Mouse (Mus musculus) megakaryocyte, adult 5-6 weeks (primary cell): Measurements from ENCODE around the gene Zfp941. TPM values are rescaled to one million over a fixed set of nuclear protein-coding genes. Genes with fewer than 3 reads are reported as not detected.
A peak's percentile ranks its signal among the peaks of the same experiment; 100 is the strongest.
"Not testable (repeated sequence)": the region's sequence is repeated elsewhere in the genome, so short reads cannot be mapped to it uniquely, and the experiment has no call there.

ENCODE experiments used
- ATAC-seq: 2 replicates; pipeline ENCODE4 v1.8.0; 2016; ENCODE audit warnings: mild to moderate bottlenecking, inconsistent platforms; ENCODE audit not compliant: poor library complexity, severe bottlenecking
- total RNA-seq, 2 experiments: library from RNA; stranded (forward) in 1 of 2; stranded (reverse) in 1 of 2; fragments of 153-499, 151-499 nt in 1 of 2; fragments of 221-1000, 200-1000 nt in 1 of 2; gene quantifications; 2 replicates each; pipeline versions ENCODE4 v1.2.3 to v1.2.4; 2015 to 2017

Gene Zfp941
- total RNA-seq, 2 experiments from 2014 or later: 0.22 TPM; not detected in 1

- ATAC-seq: no peak
Observed at GRCm38 (mm10) chr7:140787406-140788052, 34.4 kb downstream of the Zfp941 start, which contains the start of gene Syce1. TSS of gene Syce1 (minus strand) at chr7:140787852.

- no peak for ATAC-seq
Observed at GRCm38 (mm10) chr7:140780548-140780947, 41.4 kb downstream of the Zfp941 start.

- ATAC-seq: peak; percentile 43; the same call in 1 of the 2 replicates
Observed at GRCm38 (mm10) chr7:140765888-140766739, 55.9 kb downstream of the Zfp941 start.

GRCm38 (mm10) chr7:140765391-140765790 lies 56.6 kb downstream of the Zfp941 start:
- ATAC-seq: not testable (repeated sequence)

GRCm38 (mm10) chr7:140763447-140764020 lies 58.4 kb downstream of the Zfp941 start, which contains the start of gene Cyp2e1:
TSS of gene Cyp2e1 (plus strand) at chr7:140763739.
- no peak for ATAC-seq

- ATAC-seq: no peak
Observed at GRCm38 (mm10) chr7:140760647-140761046, 61.3 kb downstream of the Zfp941 start.

Other genes starting within 250 kb of the Zfp941 start
- gene Olfr46, start 220.9 kb downstream of the Zfp941 start, total RNA-seq (2015): not detected in 2 replicates
- gene Olfr46, start 220.9 kb downstream of the Zfp941 start, total RNA-seq (2017): 0.04 TPM in 1 of 2 replicates, not detected in the other
- gene Olfr61, start 193.2 kb downstream of the Zfp941 start, total RNA-seq (2015): not detected in 2 replicates
- not detected in 2 replicates for gene Olfr61, start 193.2 kb downstream of the Zfp941 start, total RNA-seq (2017)
- gene Olfr53, start 175.7 kb downstream of the Zfp941 start, total RNA-seq (2015): not detected in 2 replicates
- gene Olfr53, start 175.7 kb downstream of the Zfp941 start, total RNA-seq (2017): not detected in 2 replicates
- not detected in 2 replicates for gene Olfr539, start 162.2 kb downstream of the Zfp941 start, total RNA-seq (2015)
- not detected in 2 replicates for gene Olfr539, start 162.2 kb downstream of the Zfp941 start, total RNA-seq (2017)
- not detected in 2 replicates for gene Olfr45, start 140.2 kb downstream of the Zfp941 start, total RNA-seq (2015)
- gene Olfr45, start 140.2 kb downstream of the Zfp941 start, total RNA-seq (2017): not detected in 2 replicates
- gene Olfr541, start 124.9 kb downstream of the Zfp941 start, total RNA-seq (2015): not detected in 2 replicates
- gene Olfr541, start 124.9 kb downstream of the Zfp941 start, total RNA-seq (2017): not detected in 2 replicates
- not detected in 2 replicates for gene Cyp2e1, start 58.4 kb downstream of the Zfp941 start, total RNA-seq (2015)
- gene Cyp2e1, start 58.4 kb downstream of the Zfp941 start, total RNA-seq (2017): not detected in 2 replicates
- 0.21 and 0.69 TPM in 2 replicates for gene Syce1, start 34.3 kb downstream of the Zfp941 start, total RNA-seq (2015)
- gene Syce1, start 34.3 kb downstream of the Zfp941 start, total RNA-seq (2017): 0.15 and 0.73 TPM in 2 replicates
- not detected in 2 replicates for gene Urah, start 12.8 kb upstream of the Zfp941 start, total RNA-seq (2015)
- not detected in 2 replicates for gene Urah, start 12.8 kb upstream of the Zfp941 start, total RNA-seq (2017)
- gene Scgb1c1, start 23.4 kb upstream of the Zfp941 start, total RNA-seq (2015): not detected in 2 replicates
- not detected in 2 replicates for gene Scgb1c1, start 23.4 kb upstream of the Zfp941 start, total RNA-seq (2017)
- not detected in 2 replicates for gene Odf3, start 25.6 kb upstream of the Zfp941 start, total RNA-seq (2015)
- gene Odf3, start 25.6 kb upstream of the Zfp941 start, total RNA-seq (2017): not detected in 2 replicates
- gene Gm45785, start 34.2 kb upstream of the Zfp941 start, total RNA-seq (2015): not detected in 2 replicates
- not detected in 2 replicates for gene Gm45785, start 34.2 kb upstream of the Zfp941 start, total RNA-seq (2017)
- 41.7 and 44.7 TPM in 2 replicates for gene Ric8a, start 34.8 kb upstream of the Zfp941 start, total RNA-seq (2015)
- 29.7 and 30.4 TPM in 2 replicates for gene Ric8a, start 34.8 kb upstream of the Zfp941 start, total RNA-seq (2017)
- gene Bet1l, start 35.4 kb upstream of the Zfp941 start, total RNA-seq (2015): 12.9 and 13.2 TPM in 2 replicates
- gene Bet1l, start 35.4 kb upstream of the Zfp941 start, total RNA-seq (2017): 15.5 and 37.7 TPM in 2 replicates
- 87.5 and 89.5 TPM in 2 replicates for gene Psmd13, start 59.8 kb upstream of the Zfp941 start, total RNA-seq (2015)
- gene Psmd13, start 59.8 kb upstream of the Zfp941 start, total RNA-seq (2017): 165 and 167 TPM in 2 replicates
- gene Sirt3, start 60.1 kb upstream of the Zfp941 start, total RNA-seq (2015): 7.9 and 9.1 TPM in 2 replicates
- 6.7 and 9.5 TPM in 2 replicates for gene Sirt3, start 60.1 kb upstream of the Zfp941 start, total RNA-seq (2017)
- not detected in 2 replicates for gene Cox8b, start 78.3 kb upstream of the Zfp941 start, total RNA-seq (2015)
- not detected in 2 replicates for gene Cox8b, start 78.3 kb upstream of the Zfp941 start, total RNA-seq (2017)
- not detected in 2 replicates for gene Nlrp6, start 98.7 kb upstream of the Zfp941 start, total RNA-seq (2015)
- gene Nlrp6, start 98.7 kb upstream of the Zfp941 start, total RNA-seq (2017): not detected in 2 replicates
- 8.7 and 9.3 TPM in 2 replicates for gene Pgghg, start 119.2 kb upstream of the Zfp941 start, total RNA-seq (2015)
- 7.8 and 10.2 TPM in 2 replicates for gene Pgghg, start 119.2 kb upstream of the Zfp941 start, total RNA-seq (2017)
- gene Ifitm5, start 128.1 kb upstream of the Zfp941 start, total RNA-seq (2015): 0.78 and 2.3 TPM in 2 replicates
- gene Ifitm5, start 128.1 kb upstream of the Zfp941 start, total RNA-seq (2017): 1.3 TPM in 1 of 2 replicates, not detected in the other
- gene Gm45717, start 133.8 kb upstream of the Zfp941 start, total RNA-seq (2015): not detected in 2 replicates
- 0.88 TPM in 1 of 2 replicates, not detected in the other for gene Gm45717, start 133.8 kb upstream of the Zfp941 start, total RNA-seq (2017)
- gene Ifitm2, start 133.8 kb upstream of the Zfp941 start, total RNA-seq (2015): 773 and 813 TPM in 2 replicates
- gene Ifitm2, start 133.8 kb upstream of the Zfp941 start, total RNA-seq (2017): 401 and 447 TPM in 2 replicates
- 110 and 111 TPM in 2 replicates for gene Ifitm1, start 145.0 kb upstream of the Zfp941 start, total RNA-seq (2015)
- gene Ifitm1, start 145.0 kb upstream of the Zfp941 start, total RNA-seq (2017): 48.4 and 56.3 TPM in 2 replicates
- 2,002 and 2,201 TPM in 2 replicates for gene Ifitm3, start 188.6 kb upstream of the Zfp941 start, total RNA-seq (2015)
- 715 and 839 TPM in 2 replicates for gene Ifitm3, start 188.6 kb upstream of the Zfp941 start, total RNA-seq (2017)
- 1,773 and 2,031 TPM in 2 replicates for gene Ifitm6, start 195.7 kb upstream of the Zfp941 start, total RNA-seq (2015)
- 1,518 and 1,657 TPM in 2 replicates for gene Ifitm6, start 195.7 kb upstream of the Zfp941 start, total RNA-seq (2017)
- gene Gm17387, start 207.0 kb upstream of the Zfp941 start, total RNA-seq (2015): not detected in 2 replicates
- not detected in 2 replicates for gene Gm17387, start 207.0 kb upstream of the Zfp941 start, total RNA-seq (2017)
- 1.5 and 3.0 TPM in 2 replicates for gene B4galnt4, start 238.9 kb upstream of the Zfp941 start, total RNA-seq (2015)
- gene B4galnt4, start 238.9 kb upstream of the Zfp941 start, total RNA-seq (2017): 1.7 and 2.5 TPM in 2 replicates